Mouse (Mus musculus): ENCODE measurements around the gene Tsc2.

DNA sequence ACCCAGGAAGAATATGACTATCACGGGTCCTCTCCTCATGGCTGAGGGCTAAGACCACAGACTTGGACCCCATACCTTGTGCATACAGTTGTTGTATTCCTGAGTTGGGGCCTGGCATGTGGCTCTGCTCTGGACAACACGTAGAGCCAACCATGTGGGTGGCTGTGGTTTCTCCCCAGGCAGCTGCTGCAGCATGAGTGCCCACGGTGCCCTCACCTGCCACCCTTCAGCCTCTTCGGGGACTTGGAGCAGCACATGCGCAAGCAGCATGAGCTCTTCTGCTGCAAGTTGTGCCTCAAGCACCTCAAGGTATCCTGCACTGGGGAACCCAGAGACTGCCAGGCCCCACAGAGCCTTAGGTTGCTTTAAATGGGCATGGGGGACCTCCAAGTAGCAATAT, 44.4 kb upstream of the Tsc2 start:
- no peak for TF ChIP-seq CTCF (IDR thresholded peaks at IDR 0.05; ENCODE audit: low read depth)
- TF ChIP-seq EP300 (optimal IDR thresholded peaks at IDR 0.05), result no peak
